Mouse (Mus musculus): ENCODE results near the gene Slc13a4. TPM values are rescaled to one million over a fixed set of nuclear protein-coding genes. Genes with fewer than 3 reads are reported as not detected.
A peak's percentile ranks its signal among the peaks of the same experiment; 100 is the strongest.

The Slc13a4 gene
- polyA plus RNA-seq, 1 experiment from 2014 or later = 0.02 TPM

GRCm38 (mm10) chr6:35313520-35313919, 5.6 kb upstream of the Slc13a4 start:
- Histone ChIP-seq H3K27me3 (ENCODE audit: insufficient read depth, low read length) (no peaks in the 10 kb centered on the region), H3K4me1 (ENCODE audit: insufficient read depth) (no peaks in the 10 kb centered on the region), H3K9me3 (ENCODE audit: low read length) (no peaks in the 10 kb centered on the region), H3K27ac (ENCODE audit: low read depth) (no peak overlapping the region), H3K9ac (replicated peaks) (no peak overlapping the region), H3K4me2 (ENCODE audit: low read depth, low read length) (no peak overlapping the region), H3K36me3 (replicated peaks; ENCODE audit: insufficient read depth, low read length) (no peaks in the 10 kb centered on the region), H3K4me3 (ENCODE audit: low read depth, low read length) (no peak overlapping the region)
- ATAC-seq (no peak), DNase-seq (no peak)
- 80% methylated on average over 8 of the region's 8 CpGs for WGBS (ENCODE audit: insufficient replicate concordance)
- TF ChIP-seq EP300 (IDR thresholded peaks at IDR 0.05; ENCODE audit: low read depth) (no peak), CTCF (IDR thresholded peaks at IDR 0.05; ENCODE audit: low read depth) (no peak)

DNA sequence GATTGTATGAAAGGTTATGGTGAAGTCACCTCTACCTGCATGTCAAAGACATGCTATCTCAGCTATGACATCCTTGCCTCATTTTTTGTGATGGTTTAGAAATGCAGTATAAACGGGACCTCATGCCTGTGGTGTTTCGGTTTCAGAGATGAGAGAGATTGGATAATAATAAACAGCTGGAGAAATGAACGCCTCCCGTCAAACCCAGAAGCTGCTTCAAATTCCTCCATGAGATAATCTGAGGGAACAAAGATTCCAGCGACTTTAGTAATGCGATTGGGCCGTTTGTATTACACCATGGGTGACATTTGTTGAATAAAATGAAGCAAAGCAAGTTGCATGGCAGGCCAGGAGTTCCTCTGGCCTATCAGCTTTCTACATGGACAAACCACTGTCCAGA, 1.5 kb upstream of the Slc13a4 start:
- TF ChIP-seq EP300 (IDR thresholded peaks at IDR 0.05; ENCODE audit: low read depth) (no peak), CTCF (IDR thresholded peaks at IDR 0.05; ENCODE audit: low read depth) (no peak)
- H3K4me1 ChIP-seq (ENCODE audit: insufficient read depth) = no peaks in the 10 kb centered on the region
- H3K9me3 ChIP-seq (ENCODE audit: low read length) = no peaks in the 10 kb centered on the region
- no peak for DNase-seq
- no peak overlapping the region for H3K27ac ChIP-seq (ENCODE audit: low read depth)
- H3K27me3 ChIP-seq (ENCODE audit: insufficient read depth, low read length) = no peaks in the 10 kb centered on the region
- H3K9ac ChIP-seq (replicated peaks) = no peak overlapping the region
- no peak overlapping the region for H3K4me3 ChIP-seq (ENCODE audit: low read depth, low read length)
- H3K4me2 ChIP-seq (ENCODE audit: low read depth, low read length) = no peak overlapping the region
- WGBS (ENCODE audit: insufficient replicate concordance) = 69% methylated on average over 7 of the region's 7 CpGs
- ATAC-seq = no peak
- H3K36me3 ChIP-seq (replicated peaks; ENCODE audit: insufficient read depth, low read length) = no peaks in the 10 kb centered on the region

GRCm38 (mm10) chr6:35307136-35307535, 795 bp downstream of the Slc13a4 start:
- Histone ChIP-seq H3K36me3 (replicated peaks; ENCODE audit: insufficient read depth, low read length) (no peaks in the 10 kb centered on the region), H3K27me3 (ENCODE audit: insufficient read depth, low read length) (no peaks in the 10 kb centered on the region), H3K4me3 (ENCODE audit: low read depth, low read length) (no peak overlapping the region), H3K9me3 (ENCODE audit: low read length) (no peaks in the 10 kb centered on the region), H3K27ac (ENCODE audit: low read depth) (no peak overlapping the region), H3K4me1 (ENCODE audit: insufficient read depth) (peaks cover 5% of the 10 kb centered on the region; the same call in 1 of the 2 replicates), H3K4me2 (ENCODE audit: low read depth, low read length) (no peak overlapping the region), H3K9ac (replicated peaks) (no peak overlapping the region)
- no peak for ATAC-seq
- TF ChIP-seq CTCF (IDR thresholded peaks at IDR 0.05; ENCODE audit: low read depth) (no peak), EP300 (IDR thresholded peaks at IDR 0.05; ENCODE audit: low read depth) (no peak)
- no peak for DNase-seq
- 80% methylated on average over 13 of the region's 13 CpGs for WGBS (ENCODE audit: insufficient replicate concordance)

- Histone ChIP-seq H3K4me3 (ENCODE audit: low read depth, low read length) (no peak overlapping the region), H3K4me2 (ENCODE audit: low read depth, low read length) (no peak overlapping the region), H3K9me3 (ENCODE audit: low read length) (no peaks in the 10 kb centered on the region), H3K27me3 (ENCODE audit: insufficient read depth, low read length) (no peaks in the 10 kb centered on the region), H3K4me1 (ENCODE audit: insufficient read depth) (peaks cover 5% of the 10 kb centered on the region; the same call in 1 of the 2 replicates), H3K9ac (replicated peaks) (no peak overlapping the region), H3K27ac (ENCODE audit: low read depth) (no peak overlapping the region), H3K36me3 (replicated peaks; ENCODE audit: insufficient read depth, low read length) (no peaks in the 10 kb centered on the region)
- TF ChIP-seq EP300 (IDR thresholded peaks at IDR 0.05; ENCODE audit: low read depth) (0 out of 2 replicates have a peak, but pooled peaks have one; percentile 20), CTCF (IDR thresholded peaks at IDR 0.05; ENCODE audit: low read depth) (no peak)
- DNase-seq (peak; percentile 83), ATAC-seq (peak; percentile 97)
- 48% methylated on average over 11 of the region's 11 CpGs for WGBS (ENCODE audit: insufficient replicate concordance)
These were observed 4.5 kb downstream of the Slc13a4 start for GRCm38 (mm10) chr6:35303355-35303900.

- ATAC-seq (no peak), DNase-seq (no peak)
- Histone ChIP-seq H3K27me3 (ENCODE audit: insufficient read depth, low read length) (no peaks in the 10 kb centered on the region), H3K27ac (ENCODE audit: low read depth) (no peak overlapping the region), H3K4me1 (ENCODE audit: insufficient read depth) (peaks cover 11% of the 10 kb centered on the region), H3K36me3 (replicated peaks; ENCODE audit: insufficient read depth, low read length) (no peaks in the 10 kb centered on the region), H3K9ac (replicated peaks) (no peak overlapping the region), H3K4me2 (ENCODE audit: low read depth, low read length) (no peak overlapping the region), H3K9me3 (ENCODE audit: low read length) (no peaks in the 10 kb centered on the region), H3K4me3 (ENCODE audit: low read depth, low read length) (no peak overlapping the region)
- WGBS (ENCODE audit: insufficient replicate concordance) = 86% methylated on average over 7 of the region's 7 CpGs
- TF ChIP-seq CTCF (IDR thresholded peaks at IDR 0.05; ENCODE audit: low read depth) = no peak
- TF ChIP-seq EP300 (IDR thresholded peaks at IDR 0.05; ENCODE audit: low read depth) = no peak
These were observed 5.3 kb downstream of the Slc13a4 start for GRCm38 (mm10) chr6:35302581-35302980.

- no peak for TF ChIP-seq EP300 (IDR thresholded peaks at IDR 0.05; ENCODE audit: low read depth)
- TF ChIP-seq CTCF (IDR thresholded peaks at IDR 0.05; ENCODE audit: low read depth) = no peak
- H3K4me1 ChIP-seq (ENCODE audit: insufficient read depth) = peaks cover 21% of the 10 kb centered on the region
These were observed 9.6 kb downstream of the Slc13a4 start for GRCm38 (mm10) chr6:35298323-35298722.

More at GRCm38 (mm10) chr6:35298323-35298722, 9.6 kb downstream of the Slc13a4 start:
- H3K9me3 ChIP-seq (ENCODE audit: low read length) = no peaks in the 10 kb centered on the region
- no peak overlapping the region for H3K4me3 ChIP-seq (ENCODE audit: low read depth, low read length)
- H3K9ac ChIP-seq (replicated peaks) = no peak overlapping the region
- H3K4me2 ChIP-seq (ENCODE audit: low read depth, low read length) = no peak overlapping the region
- H3K27me3 ChIP-seq (ENCODE audit: insufficient read depth, low read length) = no peaks in the 10 kb centered on the region
- no peak overlapping the region for H3K27ac ChIP-seq (ENCODE audit: low read depth)
- WGBS (ENCODE audit: insufficient replicate concordance) = 56% methylated on average over 6 of the region's 6 CpGs
- no peak for DNase-seq
- ATAC-seq = no peak
- no peaks in the 10 kb centered on the region for H3K36me3 ChIP-seq (replicated peaks; ENCODE audit: insufficient read depth, low read length)
